Mouse (Mus musculus) kidney, adult 2 months (tissue): Measurements from ENCODE around the gene Car12. TPM values are rescaled to one million over a fixed set of nuclear protein-coding genes. Genes with fewer than 3 reads are reported as not detected.
"Not testable (repeated sequence)": the region's sequence is repeated elsewhere in the genome, so short reads cannot be mapped to it uniquely, and the experiment has no call there.

Experiments
- DNase-seq: peaks from one replicate; pipeline ENCODE4 v3.0.0; 2021
- H3K27ac ChIP-seq: fragments of 200-500 bp; 2 replicates; pipeline ENCODE4 v1.5.1; 2012; ENCODE audit warnings: low read depth, low read length, control low read depth, inconsistent platforms; ENCODE audit not compliant: insufficient read depth
- H3K27me3 ChIP-seq: fragments of 200-500 bp; replicated peaks from 2 replicates; pipeline ENCODE4 v1.6.1; 2012; ENCODE audit warnings: mild to moderate bottlenecking, moderate library complexity, low read length, inconsistent platforms; ENCODE audit not compliant: control insufficient read depth, insufficient read depth
- H3K36me3 ChIP-seq: fragments of 200-500 bp; 2 replicates; pipeline ENCODE4 v1.6.1; 2012; ENCODE audit warnings: mild to moderate bottlenecking, moderate library complexity, low read length, inconsistent platforms; ENCODE audit not compliant: control insufficient read depth, insufficient read depth
- H3K4me1 ChIP-seq: fragments of 200-500 bp; 2 replicates; pipeline ENCODE4 v1.6.1; 2011; ENCODE audit warnings: low read length; ENCODE audit not compliant: control insufficient read depth, insufficient read depth
- H3K4me3 ChIP-seq: fragments of 200-500 bp; 2 replicates; pipeline ENCODE4 v1.5.1; 2011; ENCODE audit warnings: mild to moderate bottlenecking, low read depth, low read length, control low read depth; ENCODE audit not compliant: insufficient read depth
- CTCF ChIP-seq: fragments of 200-500 bp; conservative IDR thresholded peaks from 2 replicates; pipeline ENCODE4 v1.5.1; 2011; ENCODE audit warnings: low read depth, mild to moderate bottlenecking, control low read depth, low read length, moderate library complexity, mixed read lengths; ENCODE audit not compliant: insufficient read depth, insufficient read length
- POLR2A ChIP-seq: fragments of 200-500 bp; IDR thresholded peaks from one replicate; pipeline ENCODE4 v1.6.1; 2011; ENCODE audit warnings: low read depth, low read length, control low read depth
- WGBS: fragments of 180-500 bp; shearing (Covaris S2); methylation state at CpG from one replicate; pipeline ENCODE4 v1.1.7; 2018; 5-methylcytosine and 5-hydroxymethylcytosine counted together
- polyA plus RNA-seq: library from polyadenylated mRNA; depleted of rRNA; stranded (reverse); fragments of >200 nt; gene quantifications from 2 replicates; pipeline ENCODE4 v1.2.3, GENCODE M21; 2012; rRNA removed

The Car12 gene
- polyA plus RNA-seq, 1 experiment = 295 TPM

- under 1% methylated on average over 42 of the region's 42 CpGs for WGBS
- Histone ChIP-seq H3K4me3 (peak within 1 kb of the TSS; percentile 80), H3K27ac (peak within 1 kb of the TSS; percentile 87), H3K4me1 (peaks cover 2% of the 10 kb centered on the region; the same call in 1 of the 2 replicates), H3K36me3 (no peaks in the 10 kb centered on the region), H3K27me3 (no peaks in the 10 kb centered on the region)
- TF ChIP-seq POLR2A (peak; percentile 51), CTCF (0 out of 2 replicates have a peak, but pooled peaks have one; percentile 5)
- peak; percentile 99 for DNase-seq
Measured at GRCm38 (mm10) chr9:66795464-66796324, 82.2 kb downstream of the Car12 start, which contains the start of gene Aph1b. Aph1b (minus strand) TSS chr9:66795490.

- no peak for TF ChIP-seq CTCF
- no peak for TF ChIP-seq POLR2A
- 79% methylated on average over 5 of the region's 5 CpGs for WGBS
- Histone ChIP-seq H3K27me3 (no peaks in the 10 kb centered on the region), H3K4me1 (peaks cover 2% of the 10 kb centered on the region; the same call in 1 of the 2 replicates), H3K27ac (peak within 1 kb of the TSS; percentile 40; the same call in 1 of the 2 replicates), H3K4me3 (peak within 1 kb of the TSS; percentile 66), H3K36me3 (no peaks in the 10 kb centered on the region)
- DNase-seq = no peak
Measured at GRCm38 (mm10) chr9:66796739-66797138, 83.3 kb downstream of the Car12 start, which contains the start of gene Gm10647. Gm10647 (plus strand) TSS chr9:66797039.

- no peaks in the 10 kb centered on the region; the same call in 1 of the 2 replicates for H3K27me3 ChIP-seq
- whole genome bisulfite sequencing = 62% methylated on average over 12 of the region's 12 CpGs
- H3K27ac ChIP-seq = no peak overlapping the region
- no peak for TF ChIP-seq CTCF
- TF ChIP-seq POLR2A = no peak
- no peaks in the 10 kb centered on the region for H3K36me3 ChIP-seq
- no peak overlapping the region for H3K4me3 ChIP-seq
- no peaks in the 10 kb centered on the region for H3K4me1 ChIP-seq
- no peak for DNase-seq
Measured at GRCm38 (mm10) chr9:66801947-66802346, 88.5 kb downstream of the Car12 start.

- not testable (repeated sequence) for DNase-seq, H3K27ac ChIP-seq, H3K4me3 ChIP-seq, H3K27me3 ChIP-seq, H3K36me3 ChIP-seq, H3K4me1 ChIP-seq
- 35% methylated on average over 33 of the region's 37 CpGs for WGBS
Measured at GRCm38 (mm10) chr9:66805951-66806350, 92.5 kb downstream of the Car12 start.

- H3K4me1 ChIP-seq = no peaks in the 10 kb centered on the region
- H3K36me3 ChIP-seq = no peaks in the 10 kb centered on the region
- no peak overlapping the region for H3K4me3 ChIP-seq
- H3K27me3 ChIP-seq = no peaks in the 10 kb centered on the region
- 62% methylated on average over 2 of the region's 2 CpGs for WGBS
- no peak overlapping the region for H3K27ac ChIP-seq
- DNase-seq = no peak
- TF ChIP-seq CTCF (no peak), POLR2A (no peak)
Measured at GRCm38 (mm10) chr9:66813392-66813791, 99.9 kb downstream of the Car12 start.

Other genes starting within 250 kb of the Car12 start
- gene Fbxl22, start 199.1 kb upstream of the Car12 start, polyA plus RNA-seq = 0.74 and 1.6 TPM in 2 replicates
- gene Usp3, start 120.5 kb upstream of the Car12 start, polyA plus RNA-seq = 25.1 and 29.6 TPM in 2 replicates
- 5.4 and 6.5 TPM in 2 replicates for gene Aph1b, start 81.8 kb downstream of the Car12 start, polyA plus RNA-seq
- 0.16 and 0.20 TPM in 2 replicates for gene Gm10647, start 83.4 kb downstream of the Car12 start, polyA plus RNA-seq
- 22.9 and 29.4 TPM in 2 replicates for gene Aph1c, start 121.0 kb downstream of the Car12 start, polyA plus RNA-seq
- 5.6 and 8.1 TPM in 2 replicates for gene Rab8b, start 206.0 kb downstream of the Car12 start, polyA plus RNA-seq
- 92.4 and 128 TPM in 2 replicates for gene Rps27l, start 232.4 kb downstream of the Car12 start, polyA plus RNA-seq